Mouse (Mus musculus) liver, postnatal 0 days (tissue): Measurements from ENCODE around the gene Sox9. TPM values are rescaled to one million over a fixed set of nuclear protein-coding genes. Genes with fewer than 3 reads are reported as not detected.

Source experiments
- ATAC-seq: fragments of 200-750 bp; cut with Nextera tagmentation; 2 replicates; pipeline ENCODE4 v1.8.0; 2017; ENCODE audit warnings: mild to moderate bottlenecking, moderate library complexity
- DNase-seq: peaks from one replicate; pipeline ENCODE4 v3.0.0-alpha.2; 2016
- H3K27ac ChIP-seq: fragments of 300-500 bp; sonication (generic); 2 replicates; pipeline ENCODE4 v1.5.1; 2014; ENCODE audit warnings: antibody characterized with exemption, moderate library complexity, mild to moderate bottlenecking, low read depth
- H3K27me3 ChIP-seq: fragments of 300-500 bp; sonication (generic); 2 replicates; pipeline ENCODE4 v1.6.1; 2014; ENCODE audit warnings: low read length, control low read depth, mixed read lengths; ENCODE audit not compliant: insufficient read depth
- H3K36me3 ChIP-seq: fragments of 300-500 bp; sonication (generic); replicated peaks from 2 replicates; pipeline ENCODE4 v1.6.1; 2014; ENCODE audit warnings: mild to moderate bottlenecking, control low read depth, low read length, moderate library complexity, mixed read lengths; ENCODE audit not compliant: insufficient read depth
- H3K4me1 ChIP-seq: fragments of 300-500 bp; sonication (generic); 2 replicates; pipeline ENCODE4 v1.6.1; 2014; ENCODE audit warnings: antibody characterized with exemption, mild to moderate bottlenecking, control low read depth; ENCODE audit not compliant: insufficient read depth
- H3K4me2 ChIP-seq: fragments of 300-500 bp; sonication (generic); 2 replicates; pipeline ENCODE4 v1.6.1; 2014; ENCODE audit warnings: low read depth, mild to moderate bottlenecking, low read length, moderate library complexity, mixed read lengths
- H3K4me3 ChIP-seq: fragments of 300-500 bp; sonication (generic); 2 replicates; pipeline ENCODE4 v1.5.1; 2014; ENCODE audit warnings: low read depth, low read length
- H3K9ac ChIP-seq: fragments of 300-500 bp; sonication (generic); replicated peaks from 2 replicates; pipeline ENCODE4 v1.6.1; 2014; ENCODE audit warnings: mild to moderate bottlenecking, moderate library complexity
- H3K9me3 ChIP-seq: fragments of 300-500 bp; sonication (generic); 2 replicates; pipeline ENCODE4 v1.6.1; 2016; ENCODE audit warnings: mild to moderate bottlenecking, control low read depth, low read length, mixed read lengths
- CTCF ChIP-seq: sonication (generic); IDR thresholded peaks from 2 replicates; pipeline ENCODE4 v1.5.1; 2016; ENCODE audit warnings: antibody characterized with exemption, low read depth
- EP300 ChIP-seq: IDR thresholded peaks from 2 replicates; pipeline ENCODE4 v1.6.1; 2016; ENCODE audit warnings: antibody characterized with exemption, low read depth, mild to moderate bottlenecking
- WGBS: fragments of 180-500 bp; shearing (Covaris S2); extraction: QIAGEN DNeasy Blood & Tissue Kit; methylation state at CpG from one replicate; pipeline ENCODE4 v1.1.7; 2014; ENCODE audit not compliant: insufficient replicate concordance; 5-methylcytosine and 5-hydroxymethylcytosine counted together
- polyA plus RNA-seq: library from polyadenylated mRNA; unstranded; fragments of >200 nt; fragmentation: Nextera tagmentation; extraction: Ambion mirVana; gene quantifications from 2 replicates; pipeline ENCODE4 v1.2.1, GENCODE M21; 2015

Sox9 gene
- polyA plus RNA-seq, 1 experiment from 2014 or later, result 2.5 TPM

DNA sequence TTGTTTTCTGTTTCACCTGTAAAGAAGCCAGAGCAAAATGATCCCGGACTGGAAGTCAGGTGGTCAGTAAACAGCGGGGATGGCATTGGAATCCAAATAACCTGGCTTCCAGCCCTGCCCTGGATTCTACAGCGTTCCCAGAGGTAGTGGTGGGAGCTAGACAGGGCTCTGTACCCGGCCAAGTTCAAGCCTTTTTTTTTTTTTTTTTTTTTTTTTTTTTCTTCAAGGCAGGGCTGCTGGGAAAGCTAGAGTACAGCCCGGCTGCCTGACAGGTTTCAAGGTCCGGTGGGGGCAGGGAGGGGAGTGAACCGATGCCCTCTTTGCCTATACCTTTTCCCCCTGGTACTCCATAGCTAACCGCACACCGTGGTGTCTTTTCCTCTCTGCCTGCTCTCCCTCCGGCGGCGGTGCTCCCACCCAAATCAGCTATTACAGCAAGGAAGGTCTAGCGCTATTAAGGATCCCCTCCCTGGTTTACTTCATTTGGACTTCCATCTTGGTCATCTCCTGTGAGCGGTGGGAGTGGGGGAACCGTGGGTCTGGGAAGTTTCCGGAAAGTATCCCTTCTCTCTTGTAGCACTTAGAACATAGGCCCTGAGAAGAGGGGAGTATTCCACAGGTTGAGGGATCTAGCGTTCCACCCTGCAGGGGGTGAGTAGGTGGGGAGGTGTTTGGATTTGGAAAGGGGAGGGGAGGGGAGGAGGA is 28.6 kb downstream of the Sox9 start:
- Histone ChIP-seq H3K9ac (no peak overlapping the region), H3K36me3 (no peaks in the 10 kb centered on the region), H3K4me1 (peaks cover 9% of the 10 kb centered on the region; the same call in 1 of the 2 replicates), H3K4me2 (peak overlapping the region; percentile 64), H3K27ac (peak overlapping the region; percentile 48; the same call in 1 of the 2 replicates), H3K4me3 (peak overlapping the region; percentile 31), H3K9me3 (no peaks in the 10 kb centered on the region), H3K27me3 (no peaks in the 10 kb centered on the region)
- TF ChIP-seq CTCF (no peak), EP300 (no peak)
- WGBS, result 3% methylated on average over 17 of the region's 17 CpGs
- peak; percentile 29; the same call in 1 of the 2 replicates for ATAC-seq
- peak; percentile 49 for DNase-seq

- Histone ChIP-seq H3K27ac (no peak overlapping the region), H3K4me2 (peak overlapping the region; percentile 64), H3K4me3 (peak overlapping the region; percentile 31; the same call in 1 of the 2 replicates), H3K27me3 (no peaks in the 10 kb centered on the region), H3K9me3 (no peaks in the 10 kb centered on the region), H3K9ac (no peak overlapping the region), H3K4me1 (peaks cover 9% of the 10 kb centered on the region; the same call in 1 of the 2 replicates), H3K36me3 (no peaks in the 10 kb centered on the region)
- no peak for TF ChIP-seq CTCF
- TF ChIP-seq EP300, result no peak
- DNase-seq (no peak), ATAC-seq (no peak)
- WGBS, result 10% methylated on average over 18 of the region's 19 CpGs
Measured at GRCm38 (mm10) chr11:112811152-112811871, 29.3 kb downstream of the Sox9 start.

GRCm38 (mm10) chr11:112817829-112818650 is 36.0 kb downstream of the Sox9 start:
- 0 out of 2 replicates have a peak, but pooled peaks have one; percentile 4 for ATAC-seq
- no peak overlapping the region for H3K4me2 ChIP-seq
- WGBS, result 66% methylated on average over 14 of the region's 14 CpGs

DNA sequence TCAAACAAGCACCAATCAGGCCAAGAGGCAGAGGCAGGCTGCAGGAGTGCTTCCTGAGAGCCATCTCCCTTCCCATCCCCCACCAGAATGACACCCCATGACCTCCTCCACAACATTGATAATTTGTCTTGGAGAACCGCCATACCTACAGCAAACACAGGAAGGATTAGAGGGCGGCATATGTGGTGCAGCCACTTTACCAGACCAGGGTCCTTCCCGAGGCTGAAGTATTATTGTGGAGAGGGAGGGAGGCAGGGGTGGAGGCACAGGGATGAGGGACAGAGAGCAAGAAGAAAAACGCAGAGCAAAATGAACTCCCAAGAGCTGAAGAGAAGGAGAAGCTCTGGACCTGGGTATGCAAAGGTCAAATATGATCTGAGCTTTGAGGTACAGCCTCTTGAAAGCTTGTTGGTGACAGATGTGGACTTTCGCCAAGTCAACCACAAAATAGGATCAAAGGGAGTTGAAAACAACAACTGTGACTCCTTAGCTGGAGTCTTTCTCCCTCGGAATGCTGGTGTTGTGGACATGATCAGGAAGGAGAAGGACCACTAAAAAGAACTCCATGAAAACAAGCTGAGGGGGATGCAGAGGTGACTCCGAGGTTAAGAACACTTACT is 36.7 kb downstream of the Sox9 start:
- WGBS, result 43% methylated on average over 7 of the region's 7 CpGs

More at GRCm38 (mm10) chr11:112817829-112818650, 36.0 kb downstream of the Sox9 start:
- no peaks in the 10 kb centered on the region for H3K9me3 ChIP-seq
- H3K36me3 ChIP-seq, result no peaks in the 10 kb centered on the region
- H3K9ac ChIP-seq, result no peak overlapping the region
- H3K27me3 ChIP-seq, result no peaks in the 10 kb centered on the region
- no peak for TF ChIP-seq CTCF
- TF ChIP-seq EP300, result no peak
- H3K4me1 ChIP-seq, result peaks cover 12% of the 10 kb centered on the region
- no peak for DNase-seq
- H3K27ac ChIP-seq, result no peak overlapping the region
- H3K4me3 ChIP-seq, result no peak overlapping the region

GRCm38 (mm10) chr11:112821536-112821935 is 39.5 kb downstream of the Sox9 start:
- 75% methylated on average over 2 of the region's 2 CpGs for WGBS
- Histone ChIP-seq H3K27me3 (no peaks in the 10 kb centered on the region), H3K4me1 (peaks cover 9% of the 10 kb centered on the region), H3K9ac (no peak overlapping the region), H3K4me3 (no peak overlapping the region), H3K36me3 (no peaks in the 10 kb centered on the region), H3K4me2 (no peak overlapping the region), H3K27ac (no peak overlapping the region), H3K9me3 (no peaks in the 10 kb centered on the region)
- TF ChIP-seq EP300 (no peak), CTCF (no peak)
- DNase-seq (no peak), ATAC-seq (no peak)

More for the DNA sequence above, 36.7 kb downstream of the Sox9 start:
- TF ChIP-seq CTCF (no peak), EP300 (no peak)
- Histone ChIP-seq H3K27ac (peak overlapping the region; percentile 55; the same call in 1 of the 2 replicates), H3K4me2 (no peak overlapping the region), H3K9ac (no peak overlapping the region), H3K4me1 (peaks cover 9% of the 10 kb centered on the region), H3K9me3 (no peaks in the 10 kb centered on the region), H3K27me3 (no peaks in the 10 kb centered on the region), H3K4me3 (no peak overlapping the region), H3K36me3 (no peaks in the 10 kb centered on the region)
- DNase-seq (peak; percentile 38), ATAC-seq (peak; percentile 67)
